Mouse (Mus musculus) layer of hippocampus, adult 9-11 months (tissue): ENCODE results near the gene Shroom1.
"Not testable (repeated sequence)": the region's sequence is repeated elsewhere in the genome, so short reads cannot be mapped to it uniquely, and the experiment has no call there.

Experiments used
- DNase-seq: peaks from one replicate; pipeline ENCODE4 v3.0.0; 2022

Gene Shroom1

GRCm38 (mm10) chr11:53456474-53457371 lies at the start of gene Shroom1, which contains the start of gene Gm10447:
Gene Shroom1, plus strand, starts transcription at chr11:53457205.
Gene Gm10447, minus strand, starts transcription at chr11:53457110.
- DNase-seq = no peak

GRCm38 (mm10) chr11:53411738-53412137 lies 45.3 kb upstream of the Shroom1 start:
- DNase-seq = no peak

GRCm38 (mm10) chr11:53413871-53414270 lies 43.1 kb upstream of the Shroom1 start:
- DNase-seq = no peak

GRCm38 (mm10) chr11:53418048-53418447 lies 39.0 kb upstream of the Shroom1 start:
- no peak for DNase-seq

- no peak for DNase-seq
Measured at GRCm38 (mm10) chr11:53423036-53423435, 34.0 kb upstream of the Shroom1 start, which contains the start of gene Leap2. Gene Leap2, minus strand, starts transcription at chr11:53423170.

- no peak for DNase-seq
Measured at GRCm38 (mm10) chr11:53424826-53425225, 32.2 kb upstream of the Shroom1 start.

- no peak for DNase-seq
Measured at GRCm38 (mm10) chr11:53425251-53425650, 31.8 kb upstream of the Shroom1 start.

GRCm38 (mm10) chr11:53425711-53426255 lies 31.2 kb upstream of the Shroom1 start:
- DNase-seq = no peak

- not testable (repeated sequence) for DNase-seq
Measured at GRCm38 (mm10) chr11:53426914-53427313, 30.1 kb upstream of the Shroom1 start.

GRCm38 (mm10) chr11:53427993-53428715 lies 28.9 kb upstream of the Shroom1 start:
- DNase-seq = no peak

GRCm38 (mm10) chr11:53428716-53429057 lies 28.3 kb upstream of the Shroom1 start:
- no peak for DNase-seq

- DNase-seq = no peak
Measured at GRCm38 (mm10) chr11:53429182-53429581, 27.8 kb upstream of the Shroom1 start.

- DNase-seq = no peak
Measured at GRCm38 (mm10) chr11:53430300-53430669, 26.7 kb upstream of the Shroom1 start.

GRCm38 (mm10) chr11:53430670-53431346 lies 26.2 kb upstream of the Shroom1 start, which contains the start of the genes Uqcrq and Gdf9:
Gene Uqcrq, minus strand, starts transcription at chr11:53430831.
Gene Gdf9, plus strand, starts transcription at chr11:53431023.
- peak; percentile 100 for DNase-seq

GRCm38 (mm10) chr11:53431347-53432056 lies 25.5 kb upstream of the Shroom1 start:
- no peak for DNase-seq

GRCm38 (mm10) chr11:53433057-53433456 lies 23.9 kb upstream of the Shroom1 start:
- no peak for DNase-seq

GRCm38 (mm10) chr11:53435504-53435903 lies 21.5 kb upstream of the Shroom1 start:
- no peak for DNase-seq

GRCm38 (mm10) chr11:53436338-53436737 lies 20.7 kb upstream of the Shroom1 start:
- DNase-seq = no peak

- no peak for DNase-seq
Measured at GRCm38 (mm10) chr11:53441921-53442320, 15.1 kb upstream of the Shroom1 start.

- no peak for DNase-seq
Measured at GRCm38 (mm10) chr11:53443861-53444260, 13.1 kb upstream of the Shroom1 start.

- DNase-seq = no peak
Measured at GRCm38 (mm10) chr11:53445562-53445961, 11.4 kb upstream of the Shroom1 start.

- no peak for DNase-seq
Measured at GRCm38 (mm10) chr11:53446183-53446582, 10.8 kb upstream of the Shroom1 start.
